Mouse (Mus musculus) midbrain, embryonic 16.5 days (tissue): ENCODE results near the gene Nek2. TPM values are rescaled to one million over a fixed set of nuclear protein-coding genes. Genes with fewer than 3 reads are reported as not detected.

ENCODE experiments used
- ATAC-seq: fragments of 200-750 bp; cut with Nextera tagmentation; 2 replicates; pipeline ENCODE4 v1.8.0; 2017; ENCODE audit warnings: moderate TSS enrichment
- H3K27ac ChIP-seq: fragments of 300-500 bp; sonication (generic); 2 replicates; pipeline ENCODE4 v1.5.1; 2014; ENCODE audit warnings: mild to moderate bottlenecking, low read length, mixed read lengths
- H3K27me3 ChIP-seq: fragments of 300-500 bp; sonication (generic); 2 replicates; pipeline ENCODE4 v1.6.1; 2014; ENCODE audit warnings: low read depth, low read length, mixed read lengths; ENCODE audit not compliant: control insufficient read depth, insufficient read depth
- H3K36me3 ChIP-seq: fragments of 300-500 bp; sonication (generic); 2 replicates; pipeline ENCODE4 v1.6.1; 2014; ENCODE audit warnings: mild to moderate bottlenecking, low read length, moderate library complexity, mixed read lengths; ENCODE audit not compliant: control insufficient read depth, insufficient read depth
- H3K4me1 ChIP-seq: fragments of 300-500 bp; sonication (generic); 2 replicates; pipeline ENCODE4 v1.6.1; 2014; ENCODE audit warnings: mild to moderate bottlenecking, low read length, mixed read lengths; ENCODE audit not compliant: control insufficient read depth, insufficient read depth
- H3K4me2 ChIP-seq: fragments of 300-500 bp; sonication (generic); 2 replicates; pipeline ENCODE4 v1.6.1; 2014; ENCODE audit warnings: mild to moderate bottlenecking, low read length, mixed read lengths
- H3K4me3 ChIP-seq: fragments of 300-500 bp; sonication (generic); 2 replicates; pipeline ENCODE4 v1.5.1; 2014; ENCODE audit warnings: low read depth, mild to moderate bottlenecking, low read length, moderate library complexity, mixed read lengths
- H3K9ac ChIP-seq: fragments of 300-500 bp; sonication (generic); 2 replicates; pipeline ENCODE4 v1.6.1; 2014; ENCODE audit warnings: low read depth, low read length, mixed read lengths
- H3K9me3 ChIP-seq: fragments of 300-500 bp; sonication (generic); replicated peaks from 2 replicates; pipeline ENCODE4 v1.6.1; 2014; ENCODE audit warnings: mild to moderate bottlenecking, low read length, mixed read lengths; ENCODE audit not compliant: control insufficient read depth, poor library complexity, severe bottlenecking
- WGBS: fragments of 180-500 bp; shearing (Covaris S2); extraction: QIAGEN DNeasy Blood & Tissue Kit; methylation state at CpG from one replicate; pipeline ENCODE4 v1.1.7; 2014; 5-methylcytosine and 5-hydroxymethylcytosine counted together
- polyA plus RNA-seq: library from polyadenylated mRNA; unstranded; fragments of >200 nt; fragmentation: Nextera tagmentation; extraction: Ambion mirVana; gene quantifications from 2 replicates; pipeline ENCODE4 v1.2.1, GENCODE M21; 2015

The Nek2 gene
- polyA plus RNA-seq, 1 experiment from 2014 or later, result 4.7 TPM

GRCm38 (mm10) chr1:191820951-191821325, 306 bp upstream of the Nek2 start:
- Histone ChIP-seq H3K9ac (peak overlapping the region; percentile 66), H3K27me3 (no peaks in the 10 kb centered on the region), H3K36me3 (no peaks in the 10 kb centered on the region), H3K4me3 (peak overlapping the region; percentile 80), H3K27ac (0 out of 2 replicates have a peak overlapping the region, but pooled peaks have one; percentile 22), H3K4me2 (peak overlapping the region; percentile 89), H3K4me1 (peaks cover 10% of the 10 kb centered on the region), H3K9me3 (no peaks in the 10 kb centered on the region)
- WGBS, result 2% methylated on average over 15 of the region's 15 CpGs
- peak; percentile 61 for ATAC-seq

GRCm38 (mm10) chr1:191829124-191829523, 7.9 kb downstream of the Nek2 start:
- H3K9ac ChIP-seq, result no peak overlapping the region
- H3K4me1 ChIP-seq, result no peaks in the 10 kb centered on the region

GRCm38 (mm10) chr1:191833396-191833795, 12.2 kb downstream of the Nek2 start:
- Histone ChIP-seq H3K4me1 (no peaks in the 10 kb centered on the region), H3K36me3 (no peaks in the 10 kb centered on the region), H3K4me3 (no peak overlapping the region), H3K27ac (no peak overlapping the region), H3K9me3 (no peaks in the 10 kb centered on the region), H3K4me2 (no peak overlapping the region), H3K9ac (no peak overlapping the region), H3K27me3 (no peaks in the 10 kb centered on the region)
- 96% methylated on average over 6 of the region's 6 CpGs for WGBS
- no peak for ATAC-seq

More at GRCm38 (mm10) chr1:191829124-191829523, 7.9 kb downstream of the Nek2 start:
- no peaks in the 10 kb centered on the region for H3K36me3 ChIP-seq
- no peaks in the 10 kb centered on the region for H3K27me3 ChIP-seq
- WGBS, result 89% methylated on average over 3 of the region's 3 CpGs
- no peak overlapping the region for H3K4me2 ChIP-seq
- H3K9me3 ChIP-seq, result no peaks in the 10 kb centered on the region
- ATAC-seq, result no peak
- no peak overlapping the region for H3K4me3 ChIP-seq
- H3K27ac ChIP-seq, result no peak overlapping the region

GRCm38 (mm10) chr1:191834825-191835224, 13.6 kb downstream of the Nek2 start:
- Histone ChIP-seq H3K27me3 (no peaks in the 10 kb centered on the region), H3K9me3 (no peaks in the 10 kb centered on the region), H3K4me3 (no peak overlapping the region), H3K9ac (no peak overlapping the region), H3K4me1 (peaks cover 4% of the 10 kb centered on the region; the same call in 1 of the 2 replicates), H3K4me2 (0 out of 2 replicates have a peak overlapping the region, but pooled peaks have one; percentile 7), H3K36me3 (no peaks in the 10 kb centered on the region), H3K27ac (no peak overlapping the region)
- peak; percentile 68 for ATAC-seq
- 12% methylated on average over 19 of the region's 19 CpGs for WGBS

- no peaks in the 10 kb centered on the region for H3K36me3 ChIP-seq
- no peaks in the 10 kb centered on the region for H3K9me3 ChIP-seq
- H3K27me3 ChIP-seq, result no peaks in the 10 kb centered on the region
- no peak overlapping the region for H3K4me2 ChIP-seq
- no peak overlapping the region for H3K27ac ChIP-seq
- peaks cover 4% of the 10 kb centered on the region; the same call in 1 of the 2 replicates for H3K4me1 ChIP-seq
- no peak overlapping the region for H3K4me3 ChIP-seq
- no peak for ATAC-seq
- WGBS, result 60% methylated on average over 5 of the region's 5 CpGs
- H3K9ac ChIP-seq, result no peak overlapping the region
Measured at GRCm38 (mm10) chr1:191836318-191836985, 15.2 kb downstream of the Nek2 start.

GRCm38 (mm10) chr1:191837691-191838090, 16.4 kb downstream of the Nek2 start:
- no peak for ATAC-seq
- no peak overlapping the region for H3K4me3 ChIP-seq
- no peak overlapping the region for H3K9ac ChIP-seq
- no peaks in the 10 kb centered on the region for H3K27me3 ChIP-seq
- H3K4me2 ChIP-seq, result no peak overlapping the region
- 78% methylated on average over 3 of the region's 3 CpGs for WGBS
- H3K4me1 ChIP-seq, result peaks cover 4% of the 10 kb centered on the region; the same call in 1 of the 2 replicates
- no peaks in the 10 kb centered on the region for H3K36me3 ChIP-seq
- no peak overlapping the region for H3K27ac ChIP-seq
- H3K9me3 ChIP-seq, result no peaks in the 10 kb centered on the region

GRCm38 (mm10) chr1:191838994-191839741, 17.9 kb downstream of the Nek2 start:
- Histone ChIP-seq H3K9me3 (no peaks in the 10 kb centered on the region), H3K36me3 (no peaks in the 10 kb centered on the region), H3K4me1 (peaks cover 4% of the 10 kb centered on the region; the same call in 1 of the 2 replicates), H3K27me3 (no peaks in the 10 kb centered on the region), H3K27ac (no peak overlapping the region), H3K9ac (no peak overlapping the region), H3K4me2 (no peak overlapping the region), H3K4me3 (no peak overlapping the region)
- WGBS, result 42% methylated on average over 17 of the region's 17 CpGs
- ATAC-seq, result no peak

- Histone ChIP-seq H3K27ac (no peak overlapping the region), H3K27me3 (no peaks in the 10 kb centered on the region), H3K4me1 (peaks cover 4% of the 10 kb centered on the region; the same call in 1 of the 2 replicates), H3K36me3 (no peaks in the 10 kb centered on the region), H3K9ac (no peak overlapping the region), H3K9me3 (no peaks in the 10 kb centered on the region), H3K4me3 (no peak overlapping the region), H3K4me2 (no peak overlapping the region)
- WGBS, result 88% methylated on average over 11 of the region's 11 CpGs
- ATAC-seq, result no peak
Measured at GRCm38 (mm10) chr1:191840774-191841565, 19.7 kb downstream of the Nek2 start.
